ENCODE assay signal across 19 mouse cellular contexts in the genomic region with DNA sequence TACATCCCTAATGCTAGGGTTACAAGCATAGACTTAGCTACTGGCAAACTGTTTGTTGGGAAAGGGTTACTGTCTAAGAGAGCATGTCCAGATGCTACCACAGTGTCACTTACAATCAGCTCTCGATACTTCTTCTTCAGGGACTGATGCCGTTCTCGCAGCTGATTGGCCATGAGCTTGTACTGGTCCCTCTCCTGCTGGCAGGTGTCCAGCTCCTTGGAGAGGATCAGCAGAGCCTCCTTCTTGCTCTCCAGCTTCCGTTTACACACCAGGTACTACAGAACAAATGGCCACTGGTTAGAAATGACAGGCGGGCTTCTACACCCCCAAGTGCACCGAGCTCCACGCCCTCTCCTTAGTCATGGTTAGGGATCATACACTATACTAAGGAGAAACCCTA. TPM values are rescaled to one million over a fixed set of nuclear protein-coding genes. Genes with fewer than 3 reads are reported as not detected.
DNase-seq lines count a peak whose midpoint lies in the region; ATAC-seq lines count a peak whose summit lies in the region.
"Had no signal": no experiment of that assay in that cellular context is flagged by ENCODE, and none has a peak within 500 bp of the region (broad histone marks: within the 10 kb centered on the region; RNA-seq: fewer than 3 reads in every experiment).

No protein-coding gene starts in this region.

- no peak overlapping the region for H3K4me2 ChIP-seq in kidney, embryonic 14.5 days (replicated peaks; ENCODE audit: low read depth, low read length)
- H3K4me2 ChIP-seq: embryonic facial prominence, embryonic 13.5 days; forebrain, embryonic 12.5 days; hindbrain, embryonic 13.5 days had no signal

- WGBS in kidney, embryonic 14.5 days, result 87% methylated on average over 7 of the region's 7 CpGs

- no peak overlapping the region for H3K9ac ChIP-seq in kidney, embryonic 14.5 days (ENCODE audit: low read depth, low read length)
- H3K9ac ChIP-seq: embryonic facial prominence, embryonic 13.5 days; forebrain, embryonic 12.5 days; hindbrain, embryonic 13.5 days had no signal

- no peak overlapping the region for H3K4me3 ChIP-seq in kidney, embryonic 14.5 days (ENCODE audit: low read length)
- H3K4me3 ChIP-seq: embryonic facial prominence, embryonic 13.5 days; forebrain, embryonic 12.5 days; heart, embryonic 10.5 days; hindbrain, embryonic 13.5 days had no signal

- H3K36me3 ChIP-seq in kidney, embryonic 14.5 days (ENCODE audit: control insufficient read depth, insufficient read depth, low read length), result no peaks in the 10 kb centered on the region
- H3K36me3 ChIP-seq: embryonic facial prominence, embryonic 13.5 days; forebrain, embryonic 12.5 days; heart, embryonic 10.5 days; hindbrain, embryonic 13.5 days had no signal

- H3K9me3 ChIP-seq in kidney, embryonic 14.5 days (ENCODE audit: control insufficient read depth, low read length), result 0 out of 2 replicates have a peak, but pooled peaks cover 3% of the 10 kb centered on the region
- H3K9me3 ChIP-seq: embryonic facial prominence, embryonic 13.5 days; forebrain, embryonic 12.5 days; heart, embryonic 10.5 days had no signal

- H3K4me1 ChIP-seq in kidney, embryonic 14.5 days (ENCODE audit: control insufficient read depth, insufficient read depth, low read length), result no peaks in the 10 kb centered on the region
- H3K4me1 ChIP-seq: embryonic facial prominence, embryonic 13.5 days; forebrain, embryonic 12.5 days; heart, embryonic 10.5 days; hindbrain, embryonic 13.5 days had no signal

- no peak for ATAC-seq in kidney, embryonic 14.5 days (ENCODE audit: low FRiP score, low TSS enrichment)
- ATAC-seq: forebrain, embryonic 16.5 days had no signal

- H3K27me3 ChIP-seq in kidney, embryonic 14.5 days (ENCODE audit: control insufficient read depth, insufficient read depth, low read length), result no peaks in the 10 kb centered on the region
- H3K27me3 ChIP-seq: embryonic facial prominence, embryonic 13.5 days; forebrain, embryonic 12.5 days; hindbrain, embryonic 13.5 days had no signal

- DNase-seq in cerebellum, postnatal 14 days, result peak; percentile 24 to 53
- DNase-seq in cerebellum, adult 8-10 months, result no peak
- DNase-seq in left cerebral cortex, postnatal 4 days, result peak; percentile 51
- no peak for DNase-seq in left cerebral cortex, adult 11 months (ENCODE audit: low spot score)
- peak; percentile 13 for DNase-seq in retina, postnatal 1 day
- no peak for DNase-seq in retina, embryonic 14.5 days (ENCODE audit: low spot score)
- DNase-seq: adrenal gland, postnatal 10 days; cerebellum, adult 11-12 months; gastrocnemius, postnatal 10 days; heart, adult 18-20 months; heart, postnatal 10 days; heart, postnatal 4 days had no signal

- no peak overlapping the region for H3K27ac ChIP-seq in kidney, embryonic 14.5 days (ENCODE audit: low read depth, low read length)
- H3K27ac ChIP-seq: embryonic facial prominence, embryonic 13.5 days; forebrain, embryonic 12.5 days; heart, embryonic 10.5 days; hindbrain, embryonic 13.5 days had no signal

- intact Hi-C loops in left cerebral cortex, postnatal 4 days (cut with DNase I), result no loop called here

RNA-seq across cellular contexts. Expression of gene Ccdc149, which starts 32.4 kb away (rescaled TPM):
- 10 to 100 TPM; 28.2 to 30.7 TPM for total RNA-seq in left cerebral cortex, postnatal 4 days (2021)
- polyA plus RNA-seq in kidney, embryonic 14.5 days (2014; fragmentation: Nextera tagmentation; extraction: Ambion mirVana), result 1.8 and 2.1 TPM in 2 replicates
- total RNA-seq: MEL had no signal

Comparison
In these comparisons a context has a peak if more than half of its experiments do, and no peak if none do; other contexts are left out.
1. DNase-seq: peak in cerebellum, postnatal 14 days (2 of 2), left cerebral cortex, postnatal 4 days (single experiment) and retina, postnatal 1 day (single experiment); none in cerebellum, adult 8-10 months (single experiment), left cerebral cortex, adult 11 months (single experiment) and retina, embryonic 14.5 days (single experiment).